Mouse (Mus musculus) ES-Bruce4 (cell line): ENCODE data around the gene Casq2. TPM values are rescaled to one million over a fixed set of nuclear protein-coding genes. Genes with fewer than 3 reads are reported as not detected.
A peak's percentile ranks its signal among the peaks of the same experiment; 100 is the strongest.

Source experiments
- H3K27ac ChIP-seq: 2 replicates; pipeline ENCODE4 v1.5.1; 2012; ENCODE audit warnings: low read length, inconsistent platforms; ENCODE audit not compliant: insufficient read depth
- H3K27me3 ChIP-seq: 2 replicates; pipeline ENCODE4 v1.6.1; 2012; ENCODE audit warnings: mild to moderate bottlenecking, low read length, inconsistent platforms; ENCODE audit not compliant: control insufficient read depth, poor library complexity, insufficient read depth, severe bottlenecking
- H3K36me3 ChIP-seq: 2 replicates; pipeline ENCODE4 v1.6.1; 2012; ENCODE audit warnings: inconsistent platforms, mild to moderate bottlenecking, low read length, moderate library complexity; ENCODE audit not compliant: control insufficient read depth, poor library complexity, insufficient read depth, severe bottlenecking
- H3K4me1 ChIP-seq: one replicate; pipeline ENCODE4 v1.8.1; 2011; ENCODE audit warnings: low read length; ENCODE audit not compliant: control insufficient read depth, insufficient read depth
- H3K4me3 ChIP-seq: 2 replicates; pipeline ENCODE4 v1.5.1; 2011; ENCODE audit warnings: low read depth, mild to moderate bottlenecking, low read length
- H3K9ac ChIP-seq: 2 replicates; pipeline ENCODE4 v1.6.1; 2012; ENCODE audit warnings: low read depth, mild to moderate bottlenecking, inconsistent platforms; ENCODE audit not compliant: poor library complexity, severe bottlenecking
- H3K9me3 ChIP-seq: replicated peaks from 2 replicates; pipeline ENCODE4 v1.6.1; 2012; ENCODE audit warnings: mild to moderate bottlenecking, low read length, inconsistent platforms; ENCODE audit not compliant: control insufficient read depth, poor library complexity, insufficient read depth, severe bottlenecking
- CTCF ChIP-seq: IDR thresholded peaks from one replicate; pipeline ENCODE4 v1.8.1; 2011; ENCODE audit warnings: low read depth, low read length
- EP300 ChIP-seq: IDR thresholded peaks from 2 replicates; pipeline ENCODE4 v1.6.1; 2011; ENCODE audit warnings: low read depth, low read length; ENCODE audit not compliant: insufficient read depth
- POLR2A ChIP-seq: IDR thresholded peaks from one replicate; pipeline ENCODE4 v1.8.1; 2011; ENCODE audit warnings: low read length; ENCODE audit not compliant: insufficient read depth
- polyA plus RNA-seq: library from polyadenylated mRNA; stranded (reverse); fragments of >200 nt; gene quantifications from 2 replicates; pipeline ENCODE4 v1.2.4, GENCODE M21; 2011; ENCODE audit warnings: low read depth; ENCODE audit not compliant: missing spikeins, insufficient read depth, insufficient read length

The Casq2 gene
- polyA plus RNA-seq, 1 experiment, result not detected

GRCm38 (mm10) chr3:102169197-102169905 lies 83.1 kb downstream of the Casq2 start:
- no peaks in the 10 kb centered on the region for H3K36me3 ChIP-seq
- H3K9ac ChIP-seq, result no peak overlapping the region
- TF ChIP-seq POLR2A, result no peak
- no peak for TF ChIP-seq CTCF
- no peak for TF ChIP-seq EP300

GRCm38 (mm10) chr3:102174118-102174865 lies 88.1 kb downstream of the Casq2 start:
- no peaks in the 10 kb centered on the region for H3K27me3 ChIP-seq
- no peaks in the 10 kb centered on the region for H3K4me1 ChIP-seq
- no peaks in the 10 kb centered on the region for H3K9me3 ChIP-seq
- no peak overlapping the region for H3K4me3 ChIP-seq
- H3K36me3 ChIP-seq, result no peaks in the 10 kb centered on the region
- TF ChIP-seq POLR2A (no peak), CTCF (no peak), EP300 (no peak)
- no peak overlapping the region for H3K27ac ChIP-seq
- no peak overlapping the region for H3K9ac ChIP-seq

More at GRCm38 (mm10) chr3:102169197-102169905, 83.1 kb downstream of the Casq2 start:
- Histone ChIP-seq H3K27me3 (no peaks in the 10 kb centered on the region), H3K4me3 (no peak overlapping the region), H3K4me1 (peaks cover 3% of the 10 kb centered on the region), H3K9me3 (no peaks in the 10 kb centered on the region), H3K27ac (peak overlapping the region; percentile 18; the same call in 1 of the 2 replicates)

DNA sequence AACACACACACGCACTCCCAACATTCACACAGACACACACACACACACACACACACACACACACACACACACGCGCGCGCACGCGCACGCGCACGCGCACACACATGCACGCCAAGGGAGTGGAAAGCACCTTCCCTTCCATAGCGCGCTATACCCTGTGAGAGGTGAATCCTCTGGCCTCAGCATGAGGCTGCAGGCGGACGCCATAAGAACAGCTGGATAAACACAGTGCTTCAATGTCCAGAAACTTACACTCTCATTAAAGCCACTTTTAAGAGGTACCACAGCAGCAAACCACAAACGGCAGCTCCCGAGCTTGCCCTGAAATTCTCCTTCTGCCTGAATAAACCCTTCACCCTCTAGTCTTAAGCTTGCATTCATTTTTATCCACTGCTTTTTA lies 89.5 kb downstream of the Casq2 start:
- Histone ChIP-seq H3K9me3 (no peaks in the 10 kb centered on the region), H3K36me3 (no peaks in the 10 kb centered on the region), H3K4me1 (no peaks in the 10 kb centered on the region), H3K27me3 (no peaks in the 10 kb centered on the region), H3K27ac (no peak overlapping the region), H3K4me3 (no peak overlapping the region), H3K9ac (no peak overlapping the region)
- TF ChIP-seq CTCF (no peak), EP300 (no peak), POLR2A (no peak)

- Histone ChIP-seq H3K4me3 (no peak overlapping the region), H3K4me1 (no peaks in the 10 kb centered on the region), H3K27me3 (no peaks in the 10 kb centered on the region), H3K9ac (no peak overlapping the region), H3K9me3 (no peaks in the 10 kb centered on the region), H3K27ac (no peak overlapping the region), H3K36me3 (no peaks in the 10 kb centered on the region)
- no peak for TF ChIP-seq CTCF
- no peak for TF ChIP-seq EP300
- TF ChIP-seq POLR2A, result no peak
Observed at GRCm38 (mm10) chr3:102176116-102176515, 89.9 kb downstream of the Casq2 start.

GRCm38 (mm10) chr3:102177837-102178615 lies 91.8 kb downstream of the Casq2 start:
- H3K4me1 ChIP-seq, result no peaks in the 10 kb centered on the region
- H3K9me3 ChIP-seq, result no peaks in the 10 kb centered on the region
- H3K27ac ChIP-seq, result no peak overlapping the region
- H3K36me3 ChIP-seq, result peaks cover 5% of the 10 kb centered on the region; the same call in 1 of the 2 replicates
- no peaks in the 10 kb centered on the region for H3K27me3 ChIP-seq
- H3K9ac ChIP-seq, result no peak overlapping the region
- no peak overlapping the region for H3K4me3 ChIP-seq
- TF ChIP-seq CTCF, result no peak
- no peak for TF ChIP-seq EP300
- TF ChIP-seq POLR2A, result no peak
